Mouse (Mus musculus): ENCODE results near the gene 4930556J24Rik. TPM values are rescaled to one million over a fixed set of nuclear protein-coding genes. Genes with fewer than 3 reads are reported as not detected.
"Not testable (repeated sequence)": the region's sequence is repeated elsewhere in the genome, so short reads cannot be mapped to it uniquely, and the experiment has no call there.

4930556J24Rik gene
- 0.15 TPM in 1 of 2 replicates, not detected in the other for polyA plus RNA-seq (2016; fragmentation: Nextera tagmentation; extraction: Ambion mirVana)

GRCm38 (mm10) chr11:3976678-3977077 is at the start of gene 4930556J24Rik:
4930556J24Rik (minus strand) TSS chr11:3976778.
- H3K27ac ChIP-seq: no peak within 1 kb of the TSS
- no peaks in the 10 kb centered on the region for H3K27me3 ChIP-seq (ENCODE audit: insufficient read depth, poor library complexity, severe bottlenecking)
- 92% methylated on average over 6 of the region's 6 CpGs for WGBS
- peaks cover 96% of the 10 kb centered on the region for H3K36me3 ChIP-seq
- no peak for DNase-seq (ENCODE audit: low spot score)
- H3K4me1 ChIP-seq: no peaks in the 10 kb centered on the region
- H3K9me3 ChIP-seq: no peaks in the 10 kb centered on the region
- H3K4me3 ChIP-seq: no peak within 1 kb of the TSS

- DNase-seq (ENCODE audit: low spot score): peak; percentile 56
- no peaks in the 10 kb centered on the region for H3K4me1 ChIP-seq
- H3K27ac ChIP-seq: no peak overlapping the region
- WGBS: 61% methylated on average over 2 of the region's 2 CpGs
- H3K4me3 ChIP-seq: no peak overlapping the region
- H3K27me3 ChIP-seq (ENCODE audit: insufficient read depth, poor library complexity, severe bottlenecking): no peaks in the 10 kb centered on the region
- no peaks in the 10 kb centered on the region for H3K9me3 ChIP-seq
- H3K36me3 ChIP-seq: no peaks in the 10 kb centered on the region
Observed at GRCm38 (mm10) chr11:4023321-4023720, 46.7 kb upstream of the 4930556J24Rik start.

GRCm38 (mm10) chr11:4022111-4022510 is 45.5 kb upstream of the 4930556J24Rik start:
- 83% methylated on average over 13 of the region's 13 CpGs for WGBS
- peak; percentile 45 for DNase-seq (ENCODE audit: low spot score)
- H3K27ac ChIP-seq; H3K4me1 ChIP-seq; H3K27me3 ChIP-seq (ENCODE audit: insufficient read depth, poor library complexity, severe bottlenecking); H3K36me3 ChIP-seq; H3K4me3 ChIP-seq; H3K9me3 ChIP-seq: not testable (repeated sequence)

- H3K4me1 ChIP-seq; H3K27me3 ChIP-seq (ENCODE audit: insufficient read depth, poor library complexity, severe bottlenecking); H3K36me3 ChIP-seq; H3K9me3 ChIP-seq; H3K27ac ChIP-seq; H3K4me3 ChIP-seq: not testable (repeated sequence)
- peak; percentile 36 for DNase-seq (ENCODE audit: low spot score)
- WGBS: 78% methylated on average over 14 of the region's 14 CpGs
Observed at GRCm38 (mm10) chr11:4015796-4016195, 39.2 kb upstream of the 4930556J24Rik start.

- Histone ChIP-seq H3K4me3 (no peak overlapping the region), H3K4me1 (no peaks in the 10 kb centered on the region), H3K27ac (no peak overlapping the region), H3K36me3 (no peaks in the 10 kb centered on the region), H3K9me3 (peaks cover 3% of the 10 kb centered on the region; the same call in 1 of the 2 replicates), H3K27me3 (ENCODE audit: insufficient read depth, poor library complexity, severe bottlenecking) (no peaks in the 10 kb centered on the region)
- 71% methylated on average over 1 of the region's 1 CpGs for WGBS
- peak; percentile 54 for DNase-seq (ENCODE audit: low spot score)
Observed at GRCm38 (mm10) chr11:4012616-4013015, 36.0 kb upstream of the 4930556J24Rik start.

GRCm38 (mm10) chr11:4006462-4006861 is 29.9 kb upstream of the 4930556J24Rik start:
- Histone ChIP-seq H3K9me3 (no peaks in the 10 kb centered on the region), H3K4me3 (no peak overlapping the region), H3K4me1 (0 out of 2 replicates have a peak, but pooled peaks cover 5% of the 10 kb centered on the region), H3K27ac (no peak overlapping the region), H3K27me3 (ENCODE audit: insufficient read depth, poor library complexity, severe bottlenecking) (no peaks in the 10 kb centered on the region), H3K36me3 (no peaks in the 10 kb centered on the region)
- DNase-seq (ENCODE audit: low spot score): peak; percentile 11
- 73% methylated on average over 3 of the region's 3 CpGs for WGBS

GRCm38 (mm10) chr11:4005220-4005805 is 28.7 kb upstream of the 4930556J24Rik start:
- H3K36me3 ChIP-seq: no peaks in the 10 kb centered on the region
- peak; percentile 66 for DNase-seq (ENCODE audit: low spot score)
- WGBS: 44% methylated on average over 5 of the region's 5 CpGs
- H3K27me3 ChIP-seq (ENCODE audit: insufficient read depth, poor library complexity, severe bottlenecking): peaks cover 6% of the 10 kb centered on the region; the same call in 1 of the 2 replicates
- H3K4me1 ChIP-seq: 0 out of 2 replicates have a peak, but pooled peaks cover 5% of the 10 kb centered on the region
- no peak overlapping the region for H3K4me3 ChIP-seq
- H3K27ac ChIP-seq: no peak overlapping the region
- no peaks in the 10 kb centered on the region for H3K9me3 ChIP-seq

- WGBS: 10% methylated on average over 5 of the region's 5 CpGs
- Histone ChIP-seq H3K4me3 (no peak overlapping the region), H3K9me3 (no peaks in the 10 kb centered on the region), H3K4me1 (peaks cover 10% of the 10 kb centered on the region), H3K27ac (no peak overlapping the region), H3K27me3 (ENCODE audit: insufficient read depth, poor library complexity, severe bottlenecking) (peaks cover 43% of the 10 kb centered on the region), H3K36me3 (no peaks in the 10 kb centered on the region)
- DNase-seq (ENCODE audit: low spot score): peak; percentile 85
Observed at GRCm38 (mm10) chr11:4001603-4002002, 25.0 kb upstream of the 4930556J24Rik start.

- peak; percentile 69 for DNase-seq (ENCODE audit: low spot score)
- peaks cover 10% of the 10 kb centered on the region for H3K4me1 ChIP-seq
- peaks cover 46% of the 10 kb centered on the region for H3K27me3 ChIP-seq (ENCODE audit: insufficient read depth, poor library complexity, severe bottlenecking)
- H3K9me3 ChIP-seq: no peaks in the 10 kb centered on the region
- no peak overlapping the region for H3K27ac ChIP-seq
- no peak overlapping the region for H3K4me3 ChIP-seq
- 75% methylated on average over 5 of the region's 5 CpGs for WGBS
- no peaks in the 10 kb centered on the region for H3K36me3 ChIP-seq
Observed at GRCm38 (mm10) chr11:3999547-3999946, 23.0 kb upstream of the 4930556J24Rik start.

GRCm38 (mm10) chr11:3997978-3998720 is 21.6 kb upstream of the 4930556J24Rik start:
- WGBS: 4% methylated on average over 66 of the region's 66 CpGs
- H3K27me3 ChIP-seq (ENCODE audit: insufficient read depth, poor library complexity, severe bottlenecking): peaks cover 46% of the 10 kb centered on the region
- H3K36me3 ChIP-seq: no peaks in the 10 kb centered on the region
- H3K27ac ChIP-seq: no peak overlapping the region
- no peaks in the 10 kb centered on the region for H3K9me3 ChIP-seq
- H3K4me1 ChIP-seq: peaks cover 10% of the 10 kb centered on the region
- peak; percentile 74 for DNase-seq (ENCODE audit: low spot score)
- H3K4me3 ChIP-seq: peak overlapping the region; percentile 53

- H3K9me3 ChIP-seq: no peaks in the 10 kb centered on the region
- H3K4me3 ChIP-seq: no peak overlapping the region
- WGBS: 87% methylated on average over 3 of the region's 3 CpGs
- peak; percentile 53 for DNase-seq (ENCODE audit: low spot score)
- peaks cover 51% of the 10 kb centered on the region for H3K27me3 ChIP-seq (ENCODE audit: insufficient read depth, poor library complexity, severe bottlenecking)
- no peaks in the 10 kb centered on the region for H3K36me3 ChIP-seq
- H3K4me1 ChIP-seq: peaks cover 10% of the 10 kb centered on the region
- H3K27ac ChIP-seq: no peak overlapping the region
Observed at GRCm38 (mm10) chr11:3996840-3997239, 20.3 kb upstream of the 4930556J24Rik start.

- no peaks in the 10 kb centered on the region for H3K9me3 ChIP-seq
- no peak overlapping the region for H3K27ac ChIP-seq
- no peak overlapping the region for H3K4me3 ChIP-seq
- H3K4me1 ChIP-seq: peaks cover 10% of the 10 kb centered on the region
- WGBS: 74% methylated on average over 5 of the region's 5 CpGs
- H3K27me3 ChIP-seq (ENCODE audit: insufficient read depth, poor library complexity, severe bottlenecking): peaks cover 47% of the 10 kb centered on the region
- DNase-seq (ENCODE audit: low spot score): no peak
- no peaks in the 10 kb centered on the region for H3K36me3 ChIP-seq
Observed at GRCm38 (mm10) chr11:3995511-3995910, 18.9 kb upstream of the 4930556J24Rik start.

- H3K4me1 ChIP-seq: peaks cover 10% of the 10 kb centered on the region
- 86% methylated on average over 6 of the region's 6 CpGs for WGBS
- DNase-seq (ENCODE audit: low spot score): no peak
Observed at GRCm38 (mm10) chr11:3993914-3994313, 17.3 kb upstream of the 4930556J24Rik start.

More at GRCm38 (mm10) chr11:3993914-3994313, 17.3 kb upstream of the 4930556J24Rik start:
- H3K4me3 ChIP-seq: no peak overlapping the region
- peaks cover 31% of the 10 kb centered on the region for H3K27me3 ChIP-seq (ENCODE audit: insufficient read depth, poor library complexity, severe bottlenecking)
- H3K36me3 ChIP-seq: no peaks in the 10 kb centered on the region
- H3K9me3 ChIP-seq: no peaks in the 10 kb centered on the region
- H3K27ac ChIP-seq: no peak overlapping the region
